20 mouse cellular contexts compared by ENCODE assay signal in genomic region chr5:75695162-75695809, GRCm38 (mm10).
DNase-seq lines count a peak whose midpoint lies in the region; ATAC-seq lines count a peak whose summit lies in the region.
"Had no signal": no experiment of that assay in that cellular context is flagged by ENCODE, and none has a peak within 500 bp of the region (broad histone marks: within the 10 kb centered on the region; RNA-seq: fewer than 3 reads in every experiment).

No protein-coding gene starts in this region.

- peak overlapping the region; percentile 53; the same call in 1 of the 2 replicates for H3K27ac ChIP-seq in hindbrain, embryonic 10.5 days
- no peak overlapping the region for H3K27ac ChIP-seq in hindbrain, embryonic 11.5 days (ENCODE audit: low read depth, low read length)
- H3K27ac ChIP-seq: embryonic facial prominence, embryonic 12.5 days; forebrain, embryonic 15.5 days; heart, adult 2 months; heart, embryonic 15.5 days; hindbrain, embryonic 13.5 days; hindbrain, postnatal 0 days; intestine, embryonic 15.5 days had no signal

- H3K9me3 ChIP-seq in hindbrain, embryonic 10.5 days: no peaks in the 10 kb centered on the region
- H3K9me3 ChIP-seq in hindbrain, embryonic 11.5 days (ENCODE audit: control insufficient read depth, low read length): no peaks in the 10 kb centered on the region
- H3K9me3 ChIP-seq: embryonic facial prominence, embryonic 12.5 days; forebrain, embryonic 15.5 days; heart, embryonic 15.5 days; hindbrain, embryonic 13.5 days; intestine, embryonic 15.5 days had no signal

- H3K4me2 ChIP-seq in hindbrain, embryonic 11.5 days (replicated peaks; ENCODE audit: low read depth, low read length): no peak overlapping the region
- H3K4me2 ChIP-seq: embryonic facial prominence, embryonic 12.5 days; forebrain, embryonic 15.5 days; heart, embryonic 11.5 days; heart, embryonic 15.5 days; hindbrain, embryonic 13.5 days; intestine, embryonic 15.5 days had no signal

- no peak for ATAC-seq in hindbrain, embryonic 11.5 days (ENCODE audit: low FRiP score)
- peak; percentile 69 to 74 for ATAC-seq in hematopoietic stem cell, adult 5-6 weeks (replicated peaks in 1 of 2; ENCODE audit: insufficient read depth in 1 of 2, low FRiP score in 2 of 2, low TSS enrichment in 1 of 2, low read depth in 1 of 2, poor library complexity in 2 of 2, severe bottlenecking in 2 of 2)
- ATAC-seq: forebrain, embryonic 15.5 days; hindbrain, postnatal 0 days; intestine, embryonic 15.5 days had no signal

- DNase-seq in hindbrain, embryonic 10.5 days (ENCODE audit: low spot score): no peak
- no peak for DNase-seq in hindbrain, embryonic 11.5 days (ENCODE audit: low spot score)
- peak; percentile 59 for DNase-seq in MEL-GATA-1-ER (ENCODE audit: extremely low read depth, low read depth)
- no peak for DNase-seq in cerebellum, adult 18-20 months
- no peak for DNase-seq in cerebellum, adult 11 months
- no peak for DNase-seq in adrenal gland, postnatal 25 days
- DNase-seq: adrenal gland, postnatal 10 days; cerebellum, adult 8-10 months; cerebellum, postnatal 14 days; gastrocnemius, postnatal 36 days; heart, adult 2 months; heart, postnatal 14 days had no signal

- H3K9ac ChIP-seq in hindbrain, embryonic 11.5 days (ENCODE audit: low read depth, low read length): no peak overlapping the region
- H3K9ac ChIP-seq: embryonic facial prominence, embryonic 12.5 days; forebrain, embryonic 15.5 days; heart, embryonic 15.5 days; hindbrain, embryonic 13.5 days; intestine, embryonic 15.5 days had no signal

- no peaks in the 10 kb centered on the region for H3K27me3 ChIP-seq in hindbrain, embryonic 10.5 days (ENCODE audit: insufficient read depth, poor library complexity, severe bottlenecking)
- H3K27me3 ChIP-seq in hindbrain, embryonic 11.5 days (ENCODE audit: control insufficient read depth, insufficient read depth, low read length): no peaks in the 10 kb centered on the region
- H3K27me3 ChIP-seq: embryonic facial prominence, embryonic 12.5 days; forebrain, embryonic 15.5 days; heart, embryonic 15.5 days; hindbrain, embryonic 13.5 days; intestine, embryonic 15.5 days had no signal

- H3K36me3 ChIP-seq in hindbrain, embryonic 10.5 days: no peaks in the 10 kb centered on the region
- no peaks in the 10 kb centered on the region for H3K36me3 ChIP-seq in hindbrain, embryonic 11.5 days (ENCODE audit: control insufficient read depth, insufficient read depth, low read length)
- H3K36me3 ChIP-seq: embryonic facial prominence, embryonic 12.5 days; forebrain, embryonic 15.5 days; heart, embryonic 15.5 days; hindbrain, embryonic 13.5 days; intestine, embryonic 15.5 days had no signal

- H3K4me1 ChIP-seq in hindbrain, embryonic 10.5 days (replicated peaks): peaks cover 15% of the 10 kb centered on the region
- H3K4me1 ChIP-seq in hindbrain, embryonic 11.5 days (replicated peaks; ENCODE audit: control insufficient read depth, insufficient read depth, low read length): no peaks in the 10 kb centered on the region
- H3K4me1 ChIP-seq: embryonic facial prominence, embryonic 12.5 days; heart, embryonic 15.5 days; intestine, embryonic 15.5 days had no signal

- WGBS in hindbrain, embryonic 10.5 days: 88% methylated on average over 12 of the region's 12 CpGs
- WGBS in hindbrain, embryonic 11.5 days: 84% methylated on average over 12 of the region's 12 CpGs

- no peak overlapping the region for H3K4me3 ChIP-seq in hindbrain, embryonic 10.5 days
- H3K4me3 ChIP-seq in hindbrain, embryonic 11.5 days (ENCODE audit: low read depth, low read length): no peak overlapping the region
- H3K4me3 ChIP-seq: embryonic facial prominence, embryonic 12.5 days; forebrain, embryonic 15.5 days; heart, adult 2 months; heart, embryonic 15.5 days; hindbrain, embryonic 13.5 days; intestine, embryonic 15.5 days had no signal
